Mouse (Mus musculus) limb, embryonic 13.5 days (tissue): ENCODE results near the gene Rab3a. TPM values are rescaled to one million over a fixed set of nuclear protein-coding genes. Genes with fewer than 3 reads are reported as not detected.

ENCODE experiments used
- ATAC-seq: fragments of 200-750 bp; cut with Nextera tagmentation; 2 replicates; pipeline ENCODE4 v1.8.0; 2017; ENCODE audit warnings: low read depth, moderate number of reproducible peaks, moderate TSS enrichment; ENCODE audit not compliant: low FRiP score
- H3K27ac ChIP-seq: fragments of 300-500 bp; sonication (generic); 2 replicates; pipeline ENCODE4 v1.5.1; 2015; ENCODE audit warnings: inconsistent platforms, mild to moderate bottlenecking, moderate library complexity
- H3K27me3 ChIP-seq: fragments of 300-500 bp; sonication (generic); 2 replicates; pipeline ENCODE4 v1.6.1; 2015; ENCODE audit warnings: mild to moderate bottlenecking, inconsistent platforms
- H3K36me3 ChIP-seq: fragments of 300-500 bp; sonication (generic); 2 replicates; pipeline ENCODE4 v1.6.1; 2015; ENCODE audit warnings: inconsistent platforms, mild to moderate bottlenecking, moderate library complexity
- H3K4me1 ChIP-seq: fragments of 300-500 bp; sonication (generic); 2 replicates; pipeline ENCODE4 v1.6.1; 2015; ENCODE audit warnings: inconsistent platforms
- H3K4me2 ChIP-seq: fragments of 300-500 bp; sonication (generic); replicated peaks from 2 replicates; pipeline ENCODE4 v1.6.1; 2015; ENCODE audit warnings: inconsistent platforms, mild to moderate bottlenecking, moderate library complexity
- H3K4me3 ChIP-seq: fragments of 300-500 bp; sonication (generic); 2 replicates; pipeline ENCODE4 v1.5.1; 2015; ENCODE audit warnings: moderate library complexity, mild to moderate bottlenecking, inconsistent platforms
- H3K9ac ChIP-seq: fragments of 300-500 bp; sonication (generic); 2 replicates; pipeline ENCODE4 v1.6.1; 2015; ENCODE audit warnings: mild to moderate bottlenecking, inconsistent platforms
- H3K9me3 ChIP-seq: fragments of 300-500 bp; sonication (generic); 2 replicates; pipeline ENCODE4 v1.6.1; 2016; ENCODE audit warnings: inconsistent platforms
- WGBS: fragments of 180-500 bp; shearing (Covaris S2); methylation state at CpG from one replicate; pipeline ENCODE4 v1.1.7; 2015; 5-methylcytosine and 5-hydroxymethylcytosine counted together
- polyA plus RNA-seq: library from polyadenylated mRNA; unstranded; fragments of >200 nt; fragmentation: Nextera tagmentation; extraction: Ambion mirVana; gene quantifications from 2 replicates; pipeline ENCODE4 v1.2.1, GENCODE M21; 2015

Rab3a gene
- polyA plus RNA-seq, 1 experiment from 2014 or later = 19.6 TPM

GRCm38 (mm10) chr8:70721601-70722000, 32.9 kb upstream of the Rab3a start:
- Histone ChIP-seq H3K4me2 (no peak overlapping the region), H3K36me3 (no peaks in the 10 kb centered on the region), H3K9me3 (no peaks in the 10 kb centered on the region), H3K4me3 (no peak overlapping the region), H3K9ac (peak overlapping the region; percentile 35), H3K27me3 (peaks cover 21% of the 10 kb centered on the region), H3K27ac (no peak overlapping the region), H3K4me1 (peaks cover 3% of the 10 kb centered on the region; the same call in 1 of the 2 replicates)
- 83% methylated on average over 8 of the region's 8 CpGs for WGBS
- ATAC-seq = no peak

GRCm38 (mm10) chr8:70723486-70724210, 30.8 kb upstream of the Rab3a start, which contains the start of gene Pde4c:
Gene Pde4c, plus strand, starts transcription at chr8:70723720.
- no peak within 1 kb of the TSS for H3K4me2 ChIP-seq
- no peak within 1 kb of the TSS; the same call in 1 of the 2 replicates for H3K9ac ChIP-seq
- H3K9me3 ChIP-seq = no peaks in the 10 kb centered on the region
- no peaks in the 10 kb centered on the region for H3K36me3 ChIP-seq
- WGBS = 55% methylated on average over 7 of the region's 7 CpGs
- H3K4me1 ChIP-seq = no peaks in the 10 kb centered on the region
- no peak within 1 kb of the TSS for H3K27ac ChIP-seq
- no peak for ATAC-seq
- no peak within 1 kb of the TSS for H3K4me3 ChIP-seq
- H3K27me3 ChIP-seq = peaks cover 37% of the 10 kb centered on the region

GRCm38 (mm10) chr8:70724216-70724615, 30.3 kb upstream of the Rab3a start:
- no peak overlapping the region for H3K4me3 ChIP-seq
- no peak for ATAC-seq
- WGBS = 76% methylated on average over 12 of the region's 12 CpGs
- H3K9ac ChIP-seq = no peak overlapping the region
- H3K27me3 ChIP-seq = peaks cover 42% of the 10 kb centered on the region
- no peaks in the 10 kb centered on the region for H3K9me3 ChIP-seq
- no peaks in the 10 kb centered on the region for H3K4me1 ChIP-seq
- H3K36me3 ChIP-seq = no peaks in the 10 kb centered on the region
- H3K4me2 ChIP-seq = no peak overlapping the region
- no peak overlapping the region for H3K27ac ChIP-seq

- 27% methylated on average over 14 of the region's 14 CpGs for WGBS
- Histone ChIP-seq H3K9ac (no peak overlapping the region), H3K36me3 (no peaks in the 10 kb centered on the region), H3K4me2 (no peak overlapping the region), H3K4me3 (no peak overlapping the region), H3K9me3 (no peaks in the 10 kb centered on the region), H3K27ac (no peak overlapping the region), H3K27me3 (peaks cover 52% of the 10 kb centered on the region), H3K4me1 (peaks cover 7% of the 10 kb centered on the region)
- ATAC-seq = no peak
These were observed 28.6 kb upstream of the Rab3a start for GRCm38 (mm10) chr8:70725792-70726447.

GRCm38 (mm10) chr8:70726721-70727120, 27.8 kb upstream of the Rab3a start:
- H3K27me3 ChIP-seq = peaks cover 60% of the 10 kb centered on the region
- 44% methylated on average over 11 of the region's 11 CpGs for WGBS

GRCm38 (mm10) chr8:70729808-70730475, 24.5 kb upstream of the Rab3a start:
- peak overlapping the region; percentile 60; the same call in 1 of the 2 replicates for H3K9ac ChIP-seq
- H3K4me1 ChIP-seq = peaks cover 7% of the 10 kb centered on the region
- peaks cover 75% of the 10 kb centered on the region for H3K27me3 ChIP-seq
- peak overlapping the region; percentile 61 for H3K4me2 ChIP-seq
- H3K9me3 ChIP-seq = no peaks in the 10 kb centered on the region
- no peak for ATAC-seq
- no peaks in the 10 kb centered on the region for H3K36me3 ChIP-seq
- peak overlapping the region; percentile 31 for H3K4me3 ChIP-seq
- 3% methylated on average over 34 of the region's 34 CpGs for whole genome bisulfite sequencing
- H3K27ac ChIP-seq = no peak overlapping the region

More at GRCm38 (mm10) chr8:70726721-70727120, 27.8 kb upstream of the Rab3a start:
- no peak overlapping the region for H3K4me3 ChIP-seq
- H3K9me3 ChIP-seq = no peaks in the 10 kb centered on the region
- no peak overlapping the region for H3K4me2 ChIP-seq
- H3K36me3 ChIP-seq = no peaks in the 10 kb centered on the region
- ATAC-seq = no peak
- H3K9ac ChIP-seq = no peak overlapping the region
- peaks cover 7% of the 10 kb centered on the region for H3K4me1 ChIP-seq
- H3K27ac ChIP-seq = no peak overlapping the region

- Histone ChIP-seq H3K9ac (no peak overlapping the region), H3K27me3 (peaks cover 76% of the 10 kb centered on the region), H3K36me3 (no peaks in the 10 kb centered on the region), H3K27ac (no peak overlapping the region), H3K4me3 (no peak overlapping the region), H3K4me2 (no peak overlapping the region), H3K9me3 (no peaks in the 10 kb centered on the region), H3K4me1 (peaks cover 7% of the 10 kb centered on the region)
- WGBS = 83% methylated on average over 4 of the region's 4 CpGs
- no peak for ATAC-seq
These were observed 23.5 kb upstream of the Rab3a start for GRCm38 (mm10) chr8:70730956-70731355.

GRCm38 (mm10) chr8:70737705-70738104, 16.8 kb upstream of the Rab3a start:
- Histone ChIP-seq H3K27ac (no peak overlapping the region), H3K27me3 (peaks cover 47% of the 10 kb centered on the region), H3K36me3 (no peaks in the 10 kb centered on the region), H3K4me2 (no peak overlapping the region), H3K4me3 (no peak overlapping the region), H3K4me1 (no peaks in the 10 kb centered on the region), H3K9ac (no peak overlapping the region), H3K9me3 (no peaks in the 10 kb centered on the region)
- ATAC-seq = no peak
- 68% methylated on average over 5 of the region's 5 CpGs for WGBS

GRCm38 (mm10) chr8:70738211-70738610, 16.3 kb upstream of the Rab3a start:
- H3K36me3 ChIP-seq = no peaks in the 10 kb centered on the region
- H3K9ac ChIP-seq = no peak overlapping the region
- peaks cover 47% of the 10 kb centered on the region for H3K27me3 ChIP-seq
- no peak for ATAC-seq
- no peak overlapping the region for H3K27ac ChIP-seq
- H3K9me3 ChIP-seq = no peaks in the 10 kb centered on the region
- no peak overlapping the region for H3K4me3 ChIP-seq
- H3K4me2 ChIP-seq = no peak overlapping the region
- 52% methylated on average over 3 of the region's 3 CpGs for WGBS
- H3K4me1 ChIP-seq = peaks cover 4% of the 10 kb centered on the region

GRCm38 (mm10) chr8:70741661-70742060, 12.8 kb upstream of the Rab3a start:
- 57% methylated on average over 5 of the region's 5 CpGs for WGBS
- ATAC-seq = no peak
- H3K27me3 ChIP-seq = peaks cover 76% of the 10 kb centered on the region

GRCm38 (mm10) chr8:70742176-70742575, 12.3 kb upstream of the Rab3a start:
- H3K4me3 ChIP-seq = no peak overlapping the region
- H3K4me2 ChIP-seq = no peak overlapping the region
- H3K4me1 ChIP-seq = peaks cover 16% of the 10 kb centered on the region
- no peak overlapping the region for H3K27ac ChIP-seq
- no peak overlapping the region for H3K9ac ChIP-seq
- H3K9me3 ChIP-seq = no peaks in the 10 kb centered on the region
- H3K36me3 ChIP-seq = no peaks in the 10 kb centered on the region
- H3K27me3 ChIP-seq = peaks cover 78% of the 10 kb centered on the region
- WGBS = 55% methylated on average over 11 of the region's 11 CpGs
- ATAC-seq = no peak

More at GRCm38 (mm10) chr8:70741661-70742060, 12.8 kb upstream of the Rab3a start:
- H3K36me3 ChIP-seq = no peaks in the 10 kb centered on the region
- peaks cover 16% of the 10 kb centered on the region for H3K4me1 ChIP-seq
- H3K4me3 ChIP-seq = no peak overlapping the region
- H3K9ac ChIP-seq = no peak overlapping the region
- H3K27ac ChIP-seq = no peak overlapping the region
- no peaks in the 10 kb centered on the region for H3K9me3 ChIP-seq
- no peak overlapping the region for H3K4me2 ChIP-seq
